Mouse (Mus musculus): ENCODE data around the gene Zfp719. TPM values are rescaled to one million over a fixed set of nuclear protein-coding genes. Genes with fewer than 3 reads are reported as not detected.

Gene Zfp719
- 0.48 and 0.83 TPM in 2 replicates for polyA plus RNA-seq (2012; rRNA removed)

DNA sequence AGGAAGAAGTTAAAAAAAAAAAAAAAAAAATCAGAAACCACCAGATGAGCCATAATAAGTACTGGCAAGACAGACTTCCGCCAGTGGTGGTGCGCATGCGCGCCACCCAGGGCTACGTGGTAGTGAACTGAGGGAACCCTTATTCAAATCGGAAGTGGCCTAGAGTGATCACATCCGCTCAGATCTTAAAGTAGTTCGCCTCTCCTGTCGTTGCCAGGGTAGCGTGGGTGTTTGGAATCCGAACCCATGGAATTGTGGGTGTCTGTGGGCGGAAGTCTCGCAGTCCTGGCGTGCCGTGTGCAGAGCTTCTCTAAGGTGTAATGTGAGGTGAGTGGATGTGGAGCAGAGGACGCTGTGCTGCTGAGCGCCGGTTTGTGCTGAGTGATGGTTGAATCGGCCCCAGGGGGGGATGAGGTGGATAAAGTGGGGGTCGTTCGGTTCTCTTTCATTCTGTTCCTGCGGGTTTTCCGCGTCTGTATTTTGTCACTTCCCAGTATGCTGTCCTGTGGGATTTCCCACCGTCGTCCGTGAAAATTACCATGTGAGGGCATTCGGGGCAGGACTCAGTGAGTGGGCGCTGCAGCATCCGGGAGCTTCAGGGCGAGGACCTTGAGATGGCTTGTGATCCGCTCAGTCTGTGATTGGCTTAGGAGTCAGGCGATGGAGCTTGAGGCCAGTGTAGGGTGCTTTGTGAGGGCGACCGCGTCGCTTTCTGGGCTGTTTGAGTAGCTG, at the start of gene Zfp719:
Gene Zfp719 (plus strand): TSS at position 171 of the 732 bp plus-strand sequence.

DNA sequence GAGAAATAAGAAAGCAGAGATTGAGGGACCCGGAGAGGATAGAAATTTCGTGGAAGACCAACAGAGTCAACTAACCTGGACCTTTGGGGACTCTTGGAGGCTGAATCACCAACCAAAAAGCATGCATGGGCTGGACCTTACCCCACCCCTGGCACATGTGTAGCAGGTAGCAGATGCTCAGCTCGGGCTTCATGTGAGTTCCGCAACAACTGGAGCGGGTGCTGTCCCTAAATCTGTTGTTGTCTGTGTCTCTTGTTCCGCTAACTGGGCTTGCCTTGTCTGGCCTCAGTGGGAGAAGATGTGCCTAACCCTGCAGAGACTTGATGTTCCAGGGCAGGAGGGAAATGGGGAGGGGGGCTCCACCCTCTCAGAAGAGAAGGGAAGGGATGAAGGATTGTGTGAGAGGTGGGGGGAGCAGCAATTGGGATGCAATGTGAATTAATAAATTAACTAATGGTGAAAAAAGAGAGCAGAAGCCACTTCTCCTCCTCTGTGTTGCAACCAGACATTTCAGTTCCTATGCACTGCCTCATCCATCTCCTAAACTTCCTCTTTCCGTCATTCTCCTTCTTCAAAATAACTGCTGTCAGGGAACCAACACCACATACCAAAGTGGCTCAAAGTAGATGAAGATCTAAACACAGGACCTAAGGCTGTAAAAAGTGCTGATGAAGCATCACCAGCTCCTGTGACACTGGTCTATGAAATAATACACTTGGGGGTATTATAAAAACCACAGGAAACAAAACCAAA, 35.0 kb upstream of the Zfp719 start, which contains the start of gene Cd33:
Gene Cd33 (minus strand): TSS at position 204 of the 753 bp plus-strand sequence.

DNA sequence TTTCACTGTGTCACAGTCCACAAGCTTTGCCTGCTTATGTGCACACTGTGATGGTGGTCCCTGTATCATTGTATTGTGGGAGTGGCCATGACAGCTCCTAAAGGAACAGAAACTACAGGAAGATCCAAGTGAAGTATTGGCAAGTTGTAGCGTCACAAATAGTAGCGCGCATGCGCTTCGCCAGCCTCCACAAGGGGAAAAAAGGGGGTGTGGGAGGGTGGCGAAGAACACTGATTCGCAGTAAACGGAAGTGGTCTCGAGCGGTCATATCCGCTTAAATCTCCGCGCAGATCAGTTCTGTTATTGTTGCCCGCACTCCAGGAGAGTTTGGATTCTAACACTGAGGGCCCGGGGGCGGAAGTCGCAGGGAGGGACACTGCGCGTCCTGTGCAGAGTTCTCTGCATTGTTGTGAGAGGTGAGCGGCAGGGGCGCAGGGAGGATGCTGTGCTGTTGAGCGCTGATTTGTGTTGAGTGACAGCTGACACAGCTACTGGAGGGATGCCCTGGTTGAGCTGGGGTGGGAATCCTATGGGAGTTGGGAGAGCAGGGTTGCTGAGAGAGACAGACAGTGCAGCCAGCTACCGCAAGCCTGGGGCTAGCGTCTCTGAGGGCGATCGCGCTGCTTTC, 17.3 kb upstream of the Zfp719 start, which contains the start of gene Zfp658:
Gene Zfp658 (plus strand): TSS at position 251 of the 628 bp plus-strand sequence.

DNA sequence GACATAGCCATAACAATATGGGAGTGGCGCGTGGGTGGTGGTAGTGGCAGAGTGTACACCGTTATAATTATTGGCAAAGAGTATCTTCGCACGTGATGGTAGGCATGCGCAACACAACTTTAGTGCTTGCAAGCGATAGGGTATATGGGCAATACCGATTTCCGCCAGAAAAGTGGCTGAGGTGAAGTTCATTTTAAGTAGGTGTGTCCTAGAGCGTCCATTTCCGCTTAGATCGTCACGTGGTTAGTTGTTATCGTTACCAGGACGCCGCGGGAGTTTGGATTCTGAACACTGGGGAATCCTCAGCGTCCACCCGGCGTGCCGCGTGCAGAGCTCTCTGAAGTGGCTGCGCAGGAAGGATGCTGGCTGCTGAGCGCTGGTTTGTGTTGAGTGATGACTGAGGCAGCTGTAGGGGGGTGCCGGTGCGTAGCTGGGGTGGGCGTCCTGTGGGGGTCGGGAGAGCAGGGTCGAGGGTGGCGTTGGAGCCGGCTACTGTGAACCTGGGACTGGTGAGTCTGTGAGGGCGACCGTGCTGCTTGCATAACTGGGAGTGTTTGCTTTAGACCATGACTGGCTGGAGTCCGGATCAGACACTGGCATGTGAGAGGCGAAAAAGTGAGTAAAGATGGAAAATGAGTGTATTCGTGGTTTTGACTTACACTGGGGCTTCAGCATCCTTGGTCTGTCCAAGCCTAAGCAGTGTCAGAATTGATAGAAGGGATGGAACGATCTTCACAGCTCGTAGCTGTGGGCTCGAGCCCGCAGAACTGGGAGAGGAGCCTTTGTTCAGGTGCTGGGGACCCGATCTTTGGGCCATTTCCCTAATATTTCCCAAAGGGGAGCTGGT, 27.7 kb downstream of the Zfp719 start, which contains the start of gene Zfp819:
Gene Zfp819 (plus strand): TSS at position 274 of the 847 bp plus-strand sequence.

DNA sequence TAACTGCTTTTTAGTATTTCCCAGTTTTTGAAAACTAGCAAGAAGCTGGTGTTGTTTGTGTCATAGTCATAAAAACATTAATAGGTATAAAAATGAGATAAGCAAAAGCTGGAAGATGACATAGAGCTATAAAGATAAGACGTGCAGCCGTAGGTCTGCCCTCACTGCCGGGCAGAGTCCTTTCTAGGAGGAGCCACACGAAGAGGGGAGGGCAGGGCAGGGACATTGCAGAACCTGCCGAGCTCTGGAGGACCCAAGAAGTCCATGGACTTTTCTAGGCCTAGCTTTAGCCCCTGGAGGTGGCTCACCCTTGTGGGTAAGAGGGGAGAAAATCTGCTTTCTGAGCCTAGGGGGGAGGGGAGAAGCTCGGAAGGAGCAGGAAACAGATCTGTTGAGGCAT, 55.1 kb downstream of the Zfp719 start, which contains the start of gene Ceacam18:
Gene Ceacam18 (plus strand): TSS at position 208 of the 400 bp plus-strand sequence.

Other genes with a start within 250 kb of the Zfp719 start
- 2.6 and 3.5 TPM in 2 replicates for gene Siglecf, start 228.3 kb upstream of the Zfp719 start, polyA plus RNA-seq (2012; rRNA removed)
- 5.6 and 7.6 TPM in 2 replicates for gene Siglecg, start 171.4 kb upstream of the Zfp719 start, polyA plus RNA-seq (2012; rRNA removed)
- not detected in 2 replicates for gene Lim2, start 151.9 kb upstream of the Zfp719 start, polyA plus RNA-seq (2012; rRNA removed)
- 1.9 and 4.9 TPM in 2 replicates for gene Nkg7, start 142.5 kb upstream of the Zfp719 start, polyA plus RNA-seq (2012; rRNA removed)
- not detected in 2 replicates for gene Cldnd2, start 138.8 kb upstream of the Zfp719 start, polyA plus RNA-seq (2012; rRNA removed)
- gene Etfb, start 135.5 kb upstream of the Zfp719 start, polyA plus RNA-seq (2012; rRNA removed) = 101 and 105 TPM in 2 replicates
- gene Gm45233, start 135.5 kb upstream of the Zfp719 start, polyA plus RNA-seq (2012; rRNA removed) = 0.65 and 0.75 TPM in 2 replicates
- gene Vsig10l, start 116.5 kb upstream of the Zfp719 start, polyA plus RNA-seq (2012; rRNA removed) = 6.9 and 7.2 TPM in 2 replicates
- gene Iglon5, start 89.5 kb upstream of the Zfp719 start, polyA plus RNA-seq (2012; rRNA removed) = 3.8 and 4.3 TPM in 2 replicates
- gene 4931406B18Rik, start 73.7 kb upstream of the Zfp719 start, polyA plus RNA-seq (2012; rRNA removed) = not detected in 2 replicates
- 5.0 and 5.9 TPM in 2 replicates for gene Cd33, start 35.2 kb upstream of the Zfp719 start, polyA plus RNA-seq (2012; rRNA removed)
- 0.43 and 1.1 TPM in 2 replicates for gene Zfp658, start 17.4 kb upstream of the Zfp719 start, polyA plus RNA-seq (2012; rRNA removed)
- gene Zfp819, start 27.6 kb downstream of the Zfp719 start, polyA plus RNA-seq (2012; rRNA removed) = not detected in 2 replicates
- gene Ceacam18, start 55.1 kb downstream of the Zfp719 start, polyA plus RNA-seq (2012; rRNA removed) = 4.5 and 5.2 TPM in 2 replicates
- gene Siglece, start 80.6 kb downstream of the Zfp719 start, polyA plus RNA-seq (2012; rRNA removed) = 2.0 TPM in 2 replicates
- gene Ctu1, start 92.4 kb downstream of the Zfp719 start, polyA plus RNA-seq (2012; rRNA removed) = 17.9 and 19.5 TPM in 2 replicates
- gene Klk14, start 110.8 kb downstream of the Zfp719 start, polyA plus RNA-seq (2012; rRNA removed) = 0.12 and 0.40 TPM in 2 replicates
- gene Klk13, start 133.0 kb downstream of the Zfp719 start, polyA plus RNA-seq (2012; rRNA removed) = 0.32 and 0.38 TPM in 2 replicates
- gene Klk12, start 189.3 kb downstream of the Zfp719 start, polyA plus RNA-seq (2012; rRNA removed) = not detected in 2 replicates
- 0.13 TPM in 1 of 2 replicates, not detected in the other for gene Klk11, start 195.0 kb downstream of the Zfp719 start, polyA plus RNA-seq (2012; rRNA removed)
- gene Klk10, start 201.4 kb downstream of the Zfp719 start, polyA plus RNA-seq (2012; rRNA removed) = 0.71 and 1.4 TPM in 2 replicates
- not detected in 2 replicates for gene Klk9, start 212.3 kb downstream of the Zfp719 start, polyA plus RNA-seq (2012; rRNA removed)
- gene Klk8, start 218.0 kb downstream of the Zfp719 start, polyA plus RNA-seq (2012; rRNA removed) = 2.8 and 3.5 TPM in 2 replicates
- not detected in 2 replicates for gene Klk7, start 231.7 kb downstream of the Zfp719 start, polyA plus RNA-seq (2012; rRNA removed)
- not detected in 2 replicates for gene Klk6, start 244.9 kb downstream of the Zfp719 start, polyA plus RNA-seq (2012; rRNA removed)

Measured in colon, adult 2 months (tissue).